Mouse (Mus musculus) adrenal gland, postnatal 4 days (tissue): ENCODE results near the gene Tuba1a. TPM values are rescaled to one million over a fixed set of nuclear protein-coding genes. Genes with fewer than 3 reads are reported as not detected.
"Not testable (repeated sequence)": the region's sequence is repeated elsewhere in the genome, so short reads cannot be mapped to it uniquely, and the experiment has no call there.

ENCODE experiments used
- DNase-seq, 2 experiments: peaks; one replicate each; pipeline ENCODE4 v3.0.0; 2021 to 2022; ENCODE audit warnings: low spot score in 2 of 2, mixed read lengths in 2 of 2
- total RNA-seq, 2 experiments: library from RNA; stranded (reverse); gene quantifications; 2 replicates each; pipeline ENCODE4 v1.2.3; 2021

Tuba1a gene
- total RNA-seq, 2 experiments from 2014 or later = 323 to 446 TPM

DNA sequence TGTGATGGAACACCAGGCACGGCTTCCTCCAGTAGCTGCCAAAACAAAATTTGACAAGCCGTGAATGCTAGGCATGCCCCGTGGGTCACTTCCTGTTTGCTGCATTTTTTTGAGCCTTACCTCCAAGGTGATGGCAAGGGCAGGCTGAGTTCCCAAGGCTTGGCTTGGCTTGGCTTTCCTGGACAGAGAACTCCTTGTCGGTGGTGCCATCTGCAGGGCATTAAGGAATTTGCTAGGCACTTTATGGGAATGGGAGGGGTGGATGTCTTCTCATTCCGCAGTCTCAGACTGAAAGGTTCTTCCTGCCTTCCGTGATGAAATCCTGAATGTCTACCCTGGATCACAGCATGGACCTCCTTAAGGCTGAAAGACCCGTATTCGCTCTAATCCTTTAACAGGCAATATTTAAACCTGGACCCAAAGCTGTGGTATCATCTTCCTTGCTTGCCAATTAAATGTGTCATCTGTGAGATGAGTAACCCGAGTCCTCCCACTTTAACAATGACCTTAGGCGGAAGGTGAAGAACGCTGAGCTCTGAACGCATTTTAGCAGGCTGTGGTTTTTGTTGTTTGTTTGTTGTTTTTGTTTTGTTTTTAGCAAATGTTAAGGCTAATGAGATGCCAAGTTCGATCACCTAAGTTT lies 24.8 kb downstream of the Tuba1a start:
- peak in 1 of 2 experiments; percentile 26 for DNase-seq

DNA sequence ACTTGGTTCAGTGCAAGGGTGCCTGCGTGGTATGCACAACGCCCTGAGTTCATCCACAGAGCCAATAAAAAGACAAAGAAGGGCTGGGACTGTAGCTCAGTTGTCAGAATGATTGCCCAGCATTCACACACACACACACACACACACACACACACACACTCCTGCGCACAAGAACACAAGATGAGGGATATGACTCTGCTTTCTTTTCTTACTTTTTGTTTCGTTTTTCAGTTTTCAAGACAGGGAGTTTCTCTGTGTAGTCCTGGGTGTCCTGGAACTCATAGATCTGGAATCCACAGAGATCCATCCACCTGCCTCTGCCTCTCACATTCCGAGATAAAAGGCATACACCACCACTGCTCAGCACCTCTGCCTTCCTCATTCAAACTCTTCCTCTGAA lies 25.9 kb downstream of the Tuba1a start:
- no peak for DNase-seq

DNA sequence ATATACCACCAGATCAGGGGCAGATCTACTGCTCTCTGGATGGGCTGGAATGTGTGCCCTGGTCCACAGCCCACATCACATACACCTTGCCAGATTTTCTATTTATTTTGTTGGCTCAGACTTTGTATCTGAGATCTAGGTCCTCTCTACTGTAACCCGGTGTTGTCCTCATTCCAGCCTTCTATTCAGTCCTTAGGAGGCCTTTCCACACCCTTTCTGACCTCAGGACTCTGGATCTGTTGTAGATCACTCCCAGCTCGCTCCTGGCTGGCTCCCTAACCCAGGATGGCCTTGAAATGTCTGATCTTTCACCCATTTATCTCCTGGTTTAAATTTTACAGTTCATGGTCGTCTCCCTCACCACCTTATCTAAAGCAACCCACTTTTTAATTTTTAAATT lies 28.8 kb downstream of the Tuba1a start:
- no peak for DNase-seq

DNA sequence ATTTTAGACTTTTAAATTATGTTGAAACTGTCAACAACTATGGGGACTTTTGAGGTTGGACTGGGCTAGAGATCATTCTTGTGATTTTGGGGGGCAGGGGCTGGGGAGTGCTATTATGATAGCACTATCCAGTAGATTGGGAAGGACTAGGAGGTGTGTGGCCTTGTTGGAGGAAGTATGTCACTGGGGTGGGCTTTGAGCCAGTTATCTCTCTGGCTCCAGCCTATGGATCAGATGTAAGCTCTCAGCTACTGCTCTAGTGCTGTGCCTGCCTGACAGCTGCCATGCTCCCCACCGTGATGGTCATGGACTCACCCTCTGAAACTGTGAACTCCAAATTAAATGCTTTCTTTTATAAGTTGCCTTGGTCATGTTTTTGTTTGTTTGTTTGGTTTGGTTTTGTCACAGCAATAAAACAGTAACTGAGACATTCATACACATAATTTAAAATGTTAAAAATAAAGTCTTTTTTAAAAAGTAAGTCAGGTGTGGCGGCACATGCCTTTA lies 30.4 kb downstream of the Tuba1a start:
- DNase-seq = no peak

DNA sequence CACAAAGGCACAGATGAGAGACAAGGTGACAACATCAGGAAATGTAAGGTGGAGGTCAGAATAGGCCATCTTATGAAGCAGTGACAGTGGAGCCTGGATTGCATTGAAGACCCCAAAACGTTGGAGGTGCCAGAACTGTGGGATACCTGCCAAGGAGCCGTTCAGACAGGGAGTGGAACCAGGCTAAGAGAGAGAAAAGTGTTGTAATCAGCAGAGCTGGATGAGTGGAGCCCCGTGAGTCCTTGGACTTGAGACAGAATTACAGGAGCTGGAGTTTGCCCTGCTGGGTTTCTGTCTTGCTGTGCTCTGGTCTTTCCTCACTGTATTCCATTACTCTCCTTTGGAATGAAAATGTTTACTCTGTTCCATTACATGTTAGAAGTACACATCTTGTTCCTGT lies 30.9 kb downstream of the Tuba1a start:
- no peak for DNase-seq

DNA sequence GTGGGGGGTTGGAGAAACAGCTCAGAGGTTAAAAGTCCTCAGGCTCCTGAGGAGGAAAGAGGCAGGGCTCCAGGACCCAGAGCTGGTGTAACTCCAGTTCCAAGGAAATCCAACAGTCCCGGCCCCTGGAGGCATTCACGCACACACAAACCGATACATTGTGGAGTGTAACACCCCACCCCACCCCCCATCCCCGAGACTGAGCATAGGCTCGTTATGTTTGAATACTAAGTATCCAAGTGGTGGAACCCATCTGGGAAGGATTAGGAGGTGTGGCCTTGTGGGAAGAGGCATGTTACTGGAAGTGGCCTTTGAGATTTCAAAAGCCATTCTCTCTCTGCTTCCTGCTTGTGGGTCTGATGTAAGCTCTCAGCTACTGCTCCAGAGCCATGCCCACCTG lies 32.0 kb downstream of the Tuba1a start:
- no peak for DNase-seq

DNA sequence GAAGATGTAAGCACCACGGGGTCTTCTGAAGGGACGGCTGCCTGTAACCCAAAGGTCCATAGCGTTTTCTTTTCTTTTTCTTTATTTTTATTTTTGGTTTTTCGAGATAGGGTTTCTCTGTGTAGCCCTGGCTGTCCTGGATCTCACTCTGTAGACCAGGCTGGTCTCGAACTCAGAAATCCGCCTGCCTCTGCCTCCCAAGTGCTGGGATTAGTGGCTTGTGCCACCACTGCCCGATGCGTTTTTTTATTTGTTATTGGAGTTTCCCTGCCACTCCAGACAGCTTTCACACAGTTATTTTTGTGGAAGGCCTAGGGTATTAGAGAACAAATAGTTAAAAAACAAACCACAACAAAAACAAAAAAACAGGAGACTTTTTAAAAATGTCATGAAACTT lies 35.0 kb downstream of the Tuba1a start:
- not testable (repeated sequence) for DNase-seq

DNA sequence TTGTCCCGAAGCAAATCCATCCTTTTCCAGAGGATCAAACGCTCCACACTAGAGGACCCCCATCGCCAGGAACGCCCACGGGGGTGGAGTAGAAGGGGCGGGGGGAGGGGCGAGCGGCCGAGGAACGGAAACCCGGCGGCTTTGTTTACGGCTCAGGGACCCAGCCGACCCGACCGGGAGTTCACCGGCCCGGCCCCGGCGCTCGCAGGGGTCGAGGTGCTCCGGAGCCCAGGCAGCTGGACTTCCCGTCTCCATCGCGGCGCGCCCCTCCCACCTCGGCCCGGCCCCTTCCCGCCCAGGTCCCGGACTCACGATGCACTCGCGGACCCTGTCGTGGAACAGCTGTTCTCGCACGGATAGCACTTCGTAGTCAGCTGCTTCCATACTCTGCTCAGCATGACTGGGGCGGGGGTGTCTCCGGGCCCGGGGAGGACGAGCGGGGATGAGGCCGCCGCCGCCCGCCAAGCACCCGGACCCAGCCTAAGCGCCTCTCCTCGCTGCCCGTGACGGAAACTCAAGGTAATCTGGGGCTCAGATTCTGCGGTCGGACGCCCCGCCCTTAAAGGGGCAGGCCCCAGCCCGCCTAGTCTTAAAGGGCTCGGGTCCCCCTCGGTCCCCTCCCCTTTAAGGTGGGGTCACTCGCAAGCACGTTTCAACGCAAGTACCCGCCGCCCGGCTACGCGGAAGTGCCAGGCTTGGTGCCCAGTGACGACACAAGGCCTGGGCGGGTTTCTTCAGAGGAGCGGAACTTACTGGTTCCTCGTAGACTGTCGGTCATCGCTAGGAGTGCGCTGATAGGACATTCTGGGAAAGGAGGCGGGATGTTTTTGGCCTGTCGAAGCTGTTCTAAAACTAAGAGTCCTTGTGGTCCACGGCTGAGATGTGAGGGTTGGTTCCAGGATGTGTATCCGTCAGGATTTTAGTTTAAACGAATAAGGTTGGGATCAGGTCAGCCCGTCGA lies 35.7 kb downstream of the Tuba1a start, which contains the start of gene Lmbr1l:
TSS of gene Lmbr1l (minus strand) at position 694 of the 961 bp plus-strand sequence.
- DNase-seq = peak; percentile 81 to 97

DNA sequence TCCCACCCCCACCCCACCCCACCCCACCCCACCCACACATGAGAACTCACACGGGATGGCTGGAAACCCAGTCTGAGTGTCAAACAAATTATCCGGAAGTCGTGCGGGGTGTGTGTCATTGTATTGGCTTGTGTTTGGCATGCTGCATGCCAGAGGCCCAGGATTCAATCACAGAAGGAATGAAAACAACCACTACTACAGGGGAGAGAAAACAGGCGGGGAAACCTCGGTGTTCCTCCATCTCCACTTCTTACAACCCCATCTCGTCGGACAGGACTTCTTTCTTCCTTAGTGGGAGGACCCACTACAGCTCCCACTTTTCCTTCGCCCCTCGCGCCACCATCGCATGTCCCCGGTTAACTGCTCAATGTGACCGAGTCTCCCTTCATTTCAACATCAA lies 36.4 kb downstream of the Tuba1a start:
- no peak for DNase-seq

DNA sequence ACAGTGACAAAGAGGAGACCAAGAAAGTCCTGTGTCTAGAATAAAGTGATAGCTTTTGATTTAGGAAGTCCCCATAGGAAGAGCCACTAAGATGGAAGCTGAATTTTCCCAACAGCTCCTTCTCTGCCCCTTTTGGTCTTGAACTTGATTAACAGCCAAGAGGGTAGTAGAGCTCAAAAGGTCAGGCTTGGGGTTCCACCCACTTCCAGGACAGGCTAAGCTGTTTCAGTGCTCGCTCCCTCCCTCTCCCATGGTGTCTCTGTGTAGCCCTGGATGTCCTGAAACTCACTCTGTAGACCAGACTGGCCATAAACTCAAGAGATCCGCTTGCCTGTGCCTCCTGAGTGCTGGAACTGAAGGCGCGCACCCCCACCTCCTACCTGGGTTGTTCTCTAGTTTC lies 37.5 kb downstream of the Tuba1a start:
- no peak for DNase-seq

DNA sequence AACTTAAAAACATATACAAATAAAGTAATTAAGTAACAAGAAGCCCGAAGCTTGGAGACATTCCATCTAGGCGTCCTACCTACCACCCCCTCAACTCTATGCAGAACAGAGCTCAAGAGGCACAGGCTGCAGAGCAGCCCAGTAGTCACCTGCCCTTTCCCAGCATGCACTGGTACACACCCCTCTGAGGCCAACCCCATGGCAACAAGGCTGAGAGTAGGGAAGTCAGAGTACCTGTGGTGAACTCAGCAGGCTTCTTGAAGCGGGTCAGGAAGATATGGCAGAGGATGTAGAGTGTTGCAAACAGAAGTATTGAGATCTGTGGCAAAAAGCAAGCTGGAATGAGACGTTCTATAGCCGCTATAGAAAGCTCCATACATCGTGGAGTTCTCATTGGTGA lies 38.6 kb downstream of the Tuba1a start:
- DNase-seq = no peak

DNA sequence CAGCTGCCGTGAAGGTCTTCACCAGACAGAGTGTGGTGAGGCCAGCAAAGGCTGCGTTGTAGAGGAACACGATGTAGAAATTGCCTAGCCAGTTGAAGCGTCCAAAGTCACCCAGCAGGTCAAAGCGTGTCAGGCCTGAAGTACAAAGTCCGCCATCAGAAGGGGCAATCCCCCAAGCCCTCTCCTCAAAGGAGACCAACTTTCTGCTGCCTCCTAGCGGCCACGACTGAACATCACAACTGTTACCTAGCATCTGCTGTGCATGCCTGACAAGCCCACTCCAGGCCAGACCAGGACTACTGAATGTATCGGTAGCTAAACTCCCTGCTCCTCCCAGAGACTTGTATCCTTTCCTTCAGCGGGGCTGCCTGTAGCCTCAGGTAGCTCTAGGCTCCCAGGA lies 48.8 kb downstream of the Tuba1a start:
- no peak for DNase-seq

DNA sequence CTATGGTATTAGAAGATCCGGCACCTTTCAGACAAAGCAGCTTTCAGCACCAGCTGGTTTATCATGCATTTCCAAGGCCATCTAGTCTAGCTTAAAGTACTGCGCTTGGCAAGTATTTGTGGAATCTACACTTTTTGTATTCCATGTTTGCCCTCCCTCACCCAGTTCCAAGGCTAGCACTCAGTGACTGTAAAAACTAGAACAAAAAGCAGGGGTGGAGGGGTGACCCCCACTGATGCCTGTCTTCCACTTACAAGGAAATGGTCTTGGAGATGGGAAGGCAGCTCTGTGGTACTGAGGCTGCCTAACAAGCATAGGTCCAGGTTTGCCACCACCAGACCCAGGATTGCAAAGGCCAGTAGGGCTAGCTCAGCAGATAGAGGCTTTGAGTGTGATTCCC lies 50.9 kb downstream of the Tuba1a start:
- no peak for DNase-seq

DNA sequence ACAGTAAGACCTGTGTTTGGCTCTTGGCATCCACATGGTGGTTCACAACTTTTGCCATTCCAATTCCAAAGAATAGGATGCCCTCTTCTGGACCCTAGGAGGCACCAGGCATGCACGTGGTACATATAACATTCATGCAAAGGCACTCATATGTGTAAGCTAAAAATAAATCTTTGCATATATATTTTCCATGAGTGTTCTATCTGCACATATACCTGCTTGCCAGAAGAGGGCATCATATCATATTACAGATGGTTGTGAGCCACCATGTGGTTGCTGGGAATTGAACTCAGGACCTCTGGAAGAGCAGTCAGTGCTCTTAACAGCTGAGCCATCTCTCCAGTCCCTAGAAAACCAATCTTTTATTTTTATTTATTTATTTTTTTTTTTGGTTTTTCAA lies 52.0 kb downstream of the Tuba1a start:
- no peak for DNase-seq

Other genes starting within 250 kb of the Tuba1a start
- under 1 TPM; 0.48 to 0.87 TPM for gene Ccdc65, start 245.5 kb downstream of the Tuba1a start, total RNA-seq
- gene Fkbp11, start 225.5 kb downstream of the Tuba1a start, total RNA-seq = 10 to 100 TPM; 15.9 to 19.1 TPM
- 100 to 1,000 TPM; 124 to 135 TPM for gene Arf3, start 190.5 kb downstream of the Tuba1a start, total RNA-seq
- gene Wnt10b, start 175.6 kb downstream of the Tuba1a start, total RNA-seq = 1 to 10 TPM in 1 of 2 experiments, under 1 TPM in 1; 0.68 to 1.2 TPM
- gene Wnt1, start 163.8 kb downstream of the Tuba1a start, total RNA-seq = not detected
- 1 to 10 TPM in 1 of 2 experiments, under 1 TPM in 1; 0.76 to 4.2 TPM for gene Ddn, start 144.2 kb downstream of the Tuba1a start, total RNA-seq
- gene Prkag1, start 122.2 kb downstream of the Tuba1a start, total RNA-seq = 10 to 100 TPM; 66.4 to 68.2 TPM
- gene Kmt2d, start 82.5 kb downstream of the Tuba1a start, total RNA-seq = 10 to 100 TPM; 68.9 to 71.5 TPM
- gene Rhebl1, start 59.2 kb downstream of the Tuba1a start, total RNA-seq = 1 to 10 TPM; 3.9 to 6.2 TPM
- 1 to 10 TPM; 2.1 to 2.9 TPM for gene Dhh, start 55.2 kb downstream of the Tuba1a start, total RNA-seq
- 10 to 100 TPM; 41.5 to 45.9 TPM for gene Lmbr1l, start 35.5 kb downstream of the Tuba1a start, total RNA-seq
- gene Tuba1b, start 19.1 kb downstream of the Tuba1a start, total RNA-seq = 100 to 1,000 TPM; 512 to 526 TPM
- not detected for gene Gm49450, start 152 bp downstream of the Tuba1a start, total RNA-seq
- 100 to 1,000 TPM; 200 to 217 TPM for gene Tuba1c, start 76.2 kb upstream of the Tuba1a start, total RNA-seq
- gene Prph, start 101.5 kb upstream of the Tuba1a start, total RNA-seq = 10 to 100 TPM; 26.7 to 68.4 TPM
- gene Troap, start 120.9 kb upstream of the Tuba1a start, total RNA-seq = 10 to 100 TPM; 14.5 to 17.1 TPM
- under 1 TPM in 1 of 2 experiments, not detected in 1; 0.20 TPM for gene C1ql4, start 134.1 kb upstream of the Tuba1a start, total RNA-seq
- 1 to 10 TPM; 3.7 to 6.4 TPM for gene Dnajc22, start 139.5 kb upstream of the Tuba1a start, total RNA-seq
- gene Spats2, start 172.2 kb upstream of the Tuba1a start, total RNA-seq = 10 to 100 TPM; 30.7 to 34.1 TPM